Mouse (Mus musculus) forelimb bud, embryonic 11.5 days (tissue): ENCODE data around the gene Olfr1394.
"Not testable (repeated sequence)": the region's sequence is repeated elsewhere in the genome, so short reads cannot be mapped to it uniquely, and the experiment has no call there.

Source experiments
- DNase-seq: peaks from one replicate; pipeline ENCODE4 v3.0.0-alpha.2; 2012; ENCODE audit warnings: low read depth, low spot score

Gene Olfr1394

DNA sequence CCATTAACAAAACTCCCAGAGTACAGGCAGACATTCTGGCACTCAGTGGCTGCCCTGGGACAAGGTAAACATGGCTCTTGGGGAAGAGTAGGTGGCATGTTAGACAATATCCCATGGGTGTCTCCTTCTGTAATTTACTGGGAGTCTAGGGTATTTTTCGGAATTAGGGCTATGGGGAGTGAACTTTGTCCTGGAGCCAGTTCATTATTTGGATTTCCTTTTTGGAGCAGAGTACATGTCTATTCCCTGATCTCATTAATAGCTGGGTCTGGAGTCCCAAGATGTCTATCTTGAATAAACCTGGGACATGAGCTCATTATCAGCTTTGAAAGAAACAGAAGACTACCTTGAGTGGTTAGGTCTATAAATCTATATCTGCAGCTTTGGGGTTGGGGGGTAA is at the start of gene Olfr1394:
Gene Olfr1394 (plus strand): TSS at position 301 of the 400 bp plus-strand sequence.
- no peak for DNase-seq

DNA sequence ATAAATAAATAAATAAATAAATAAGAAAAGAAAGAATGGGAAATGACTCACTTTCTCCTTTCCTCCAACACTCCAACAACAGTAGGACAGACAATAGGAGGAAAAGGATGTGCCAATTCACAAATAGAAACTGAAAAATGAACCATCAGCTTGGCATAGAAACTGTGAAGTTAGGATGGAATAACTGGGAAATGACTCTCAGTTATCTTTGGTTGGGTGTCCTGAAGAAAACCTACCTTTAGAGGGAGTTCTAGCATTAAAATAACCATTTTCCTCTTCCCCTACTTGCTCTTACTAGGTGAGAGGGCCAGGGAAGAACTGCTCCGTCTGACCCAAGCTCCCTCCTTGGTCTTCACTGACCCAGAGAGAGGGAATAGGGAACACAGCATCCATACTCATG is 48.4 kb upstream of the Olfr1394 start:
- no peak for DNase-seq

DNA sequence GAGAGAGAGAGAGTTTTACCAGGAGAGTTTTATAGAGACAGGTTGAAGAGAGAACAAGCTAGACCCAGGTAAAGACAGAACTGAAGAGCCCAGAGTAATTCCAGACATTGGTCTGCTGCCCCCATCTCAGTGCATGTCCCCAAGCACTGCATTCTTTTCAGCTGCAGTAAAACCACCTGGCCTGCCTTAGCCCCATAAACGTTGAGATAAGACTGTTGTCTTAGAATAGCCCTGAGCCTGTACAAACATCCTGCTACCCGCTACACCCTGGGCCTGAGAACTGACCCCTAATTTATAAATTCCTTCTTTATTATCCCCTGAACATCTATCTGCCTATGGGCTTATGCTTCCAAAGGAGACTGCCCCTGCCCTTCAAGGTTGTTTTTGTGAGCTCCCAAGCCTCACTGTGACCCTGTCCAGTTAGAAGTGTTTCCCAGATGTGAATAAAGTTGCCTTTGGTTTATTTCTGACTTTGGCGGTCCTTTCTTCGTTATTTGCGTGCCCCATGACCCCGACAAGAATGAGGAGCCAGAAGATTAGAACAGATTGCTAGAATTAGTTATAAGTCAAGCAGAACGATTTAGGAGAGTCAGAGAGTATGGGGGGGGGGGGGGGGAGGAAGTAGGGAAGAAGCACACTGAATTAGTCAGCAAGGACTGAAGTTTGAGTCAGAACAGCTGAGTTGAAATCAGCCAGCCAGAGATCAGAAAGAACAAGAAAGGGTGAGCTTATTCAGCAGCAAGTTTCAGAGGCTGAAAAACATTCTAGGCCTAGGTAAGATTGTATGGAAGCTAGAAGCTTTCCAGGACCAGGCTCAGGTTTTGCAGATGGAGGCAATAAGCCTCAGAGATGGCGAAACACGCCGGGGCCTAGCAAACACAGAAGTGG is 46.3 kb upstream of the Olfr1394 start:
- DNase-seq: no peak

DNA sequence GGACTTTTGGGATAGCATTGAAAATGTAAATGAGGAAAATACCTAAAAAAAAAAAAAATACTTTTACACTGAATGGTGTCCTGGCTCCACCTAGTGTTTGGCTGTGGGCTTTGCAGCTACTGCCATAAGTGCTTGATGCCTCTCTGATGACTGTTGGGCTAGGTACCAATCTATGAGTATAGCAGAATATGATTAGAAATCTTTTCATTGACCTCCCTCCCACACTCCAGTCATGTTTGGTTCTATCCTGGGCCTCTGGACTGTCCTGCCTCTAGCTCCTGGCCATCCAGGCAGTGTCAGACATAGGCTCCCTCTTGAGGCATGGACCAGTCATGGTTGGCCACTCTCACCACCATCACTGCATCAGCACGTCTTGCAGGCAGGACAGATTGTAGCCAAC is 45.3 kb upstream of the Olfr1394 start:
- DNase-seq: peak; percentile 30

DNA sequence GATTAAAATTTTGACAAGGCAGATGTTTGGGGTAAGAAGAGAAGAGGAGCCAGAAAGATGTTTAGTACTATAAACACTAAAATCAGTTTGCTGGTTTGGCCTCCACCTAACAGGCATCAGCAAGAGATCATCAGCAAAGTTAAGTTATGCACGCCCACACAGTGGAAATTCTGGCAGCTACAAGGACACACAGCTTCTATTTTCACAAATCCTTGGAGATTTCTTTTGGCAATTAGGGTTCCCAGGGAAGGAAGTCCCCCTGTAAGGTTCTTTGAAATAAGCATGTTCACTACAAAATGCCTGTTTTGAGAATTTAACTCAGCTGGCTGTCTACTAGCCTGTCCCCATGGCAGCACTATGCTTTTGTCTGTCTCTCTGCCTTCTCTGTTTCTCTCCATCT is 43.2 kb upstream of the Olfr1394 start:
- no peak for DNase-seq

DNA sequence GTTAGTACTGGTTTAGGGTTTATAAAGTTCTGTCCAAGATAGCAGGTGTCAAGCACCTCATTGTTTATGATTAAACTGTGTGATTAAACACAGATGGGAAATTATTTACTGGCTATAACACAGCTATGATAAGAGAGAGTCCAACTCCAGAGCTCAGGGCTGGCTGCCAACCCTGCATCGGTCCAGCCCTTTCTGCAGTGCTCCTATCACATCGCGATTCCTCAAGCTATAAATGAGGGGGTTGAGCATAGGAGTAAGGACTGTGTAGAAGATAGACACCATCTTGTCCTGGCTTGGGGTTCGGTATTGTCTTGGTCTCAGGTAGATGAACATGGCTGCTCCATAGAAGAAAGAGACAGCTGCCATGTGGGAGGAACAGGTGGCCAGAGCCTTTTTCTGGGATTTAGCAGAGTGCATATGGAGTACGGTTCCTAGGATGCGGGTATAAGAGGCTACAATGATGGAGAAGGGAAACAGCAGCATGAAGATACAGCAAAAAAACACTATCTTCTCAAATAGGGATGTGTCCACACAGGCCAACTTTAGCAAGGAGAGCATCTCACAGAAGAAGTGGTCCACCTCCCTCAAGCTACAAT is 41.5 kb upstream of the Olfr1394 start:
- DNase-seq: no peak

DNA sequence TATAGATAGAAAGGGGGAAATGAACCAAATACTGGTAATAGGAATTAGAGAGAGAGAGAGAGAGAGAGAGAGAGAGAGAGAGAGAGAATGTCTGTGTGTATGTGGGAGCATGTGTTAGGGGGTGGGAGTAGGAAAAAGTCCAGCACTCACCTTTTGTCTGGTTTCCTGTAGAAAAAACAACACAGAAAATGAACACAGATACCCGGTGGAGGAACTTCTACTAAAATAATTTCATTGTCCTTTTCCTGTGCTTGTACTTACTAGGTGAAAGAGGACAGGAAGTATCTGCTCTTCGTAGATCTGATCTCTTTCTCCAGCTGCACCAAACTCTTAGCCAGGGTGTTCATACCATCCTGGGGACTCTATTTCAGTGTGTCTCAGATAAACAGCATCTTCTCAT is 40.0 kb upstream of the Olfr1394 start:
- no peak for DNase-seq

DNA sequence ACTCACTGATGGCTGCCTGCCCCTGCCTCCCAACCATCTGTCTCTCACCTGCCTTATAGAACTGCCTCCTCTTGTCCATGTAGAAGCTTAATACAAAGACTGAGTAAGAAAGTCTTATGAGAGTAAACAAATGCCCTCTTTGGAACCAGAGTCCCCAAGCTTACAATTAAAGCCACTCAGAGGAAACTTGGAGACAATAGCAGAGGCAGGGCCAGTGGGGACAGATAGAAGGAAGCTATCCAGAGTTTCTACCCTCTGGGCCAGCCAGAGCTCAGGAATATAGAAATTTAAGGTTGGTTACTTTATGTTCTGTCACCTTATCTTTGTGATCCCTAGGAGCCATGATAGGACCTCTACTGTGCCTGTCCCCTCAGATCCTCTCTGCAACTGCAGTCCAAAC is 39.4 kb upstream of the Olfr1394 start, which contains the start of gene Olfr1396:
Gene Olfr1396 (minus strand): TSS at position 101 of the 400 bp plus-strand sequence.
- no peak for DNase-seq

DNA sequence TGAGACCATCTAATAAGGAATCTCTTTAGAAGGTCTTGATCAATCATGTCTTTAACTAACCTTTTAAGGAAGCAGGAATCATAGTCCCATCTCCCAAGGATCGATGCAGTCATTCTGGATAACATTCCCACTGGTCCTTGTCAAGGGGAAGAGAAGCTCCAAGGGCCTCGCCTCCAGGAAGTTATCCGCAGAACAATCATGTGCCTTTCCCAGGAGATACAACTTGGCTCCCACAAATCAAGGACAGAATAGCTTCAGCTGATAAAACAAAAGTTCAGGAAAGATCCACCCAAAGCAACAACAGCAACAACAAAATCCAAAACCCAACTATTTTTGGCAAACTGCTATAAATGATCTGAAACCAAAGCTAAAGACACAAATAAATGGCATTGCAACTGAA is 34.5 kb upstream of the Olfr1394 start:
- no peak for DNase-seq

DNA sequence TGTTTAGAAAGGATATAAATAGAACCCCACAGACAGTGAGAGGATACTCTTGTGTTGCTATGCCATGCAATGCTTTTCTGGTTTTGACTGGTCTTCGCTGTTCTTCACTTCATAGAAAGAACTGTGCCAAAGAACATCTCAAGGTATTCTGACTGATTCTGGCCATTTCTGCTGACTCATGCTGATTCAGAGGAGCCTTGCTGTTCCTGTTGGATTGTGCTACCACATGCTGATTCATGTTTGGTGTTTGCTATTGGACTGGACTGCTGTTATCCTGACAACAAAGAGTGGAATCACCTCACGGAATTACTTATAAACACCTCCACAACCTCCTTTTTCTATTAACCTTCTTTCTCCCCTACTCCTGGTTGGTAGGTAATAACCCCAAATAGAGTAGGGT is 30.0 kb upstream of the Olfr1394 start:
- no peak for DNase-seq

DNA sequence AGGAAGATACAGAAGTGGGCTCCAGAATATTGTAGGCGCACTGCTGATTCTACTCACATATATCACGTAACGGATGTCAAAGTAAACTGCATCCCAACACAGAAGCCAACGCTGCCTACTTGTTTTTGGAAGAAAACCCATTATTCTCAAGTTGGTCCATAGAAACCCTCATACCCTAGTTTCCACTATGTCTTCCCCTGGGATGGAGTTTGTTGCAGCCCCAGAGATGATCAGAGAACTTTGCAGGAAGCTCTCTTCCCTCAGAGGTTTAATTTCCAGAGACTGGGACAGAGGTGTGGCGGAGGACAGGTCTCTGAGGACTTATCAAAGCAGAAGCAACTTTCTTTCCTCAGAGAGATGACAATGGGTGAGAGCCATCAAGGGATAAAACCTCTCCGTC is 12.2 kb upstream of the Olfr1394 start, which contains the start of gene Olfr1395:
Gene Olfr1395 (plus strand): TSS at position 301 of the 400 bp plus-strand sequence.
- DNase-seq: no peak

DNA sequence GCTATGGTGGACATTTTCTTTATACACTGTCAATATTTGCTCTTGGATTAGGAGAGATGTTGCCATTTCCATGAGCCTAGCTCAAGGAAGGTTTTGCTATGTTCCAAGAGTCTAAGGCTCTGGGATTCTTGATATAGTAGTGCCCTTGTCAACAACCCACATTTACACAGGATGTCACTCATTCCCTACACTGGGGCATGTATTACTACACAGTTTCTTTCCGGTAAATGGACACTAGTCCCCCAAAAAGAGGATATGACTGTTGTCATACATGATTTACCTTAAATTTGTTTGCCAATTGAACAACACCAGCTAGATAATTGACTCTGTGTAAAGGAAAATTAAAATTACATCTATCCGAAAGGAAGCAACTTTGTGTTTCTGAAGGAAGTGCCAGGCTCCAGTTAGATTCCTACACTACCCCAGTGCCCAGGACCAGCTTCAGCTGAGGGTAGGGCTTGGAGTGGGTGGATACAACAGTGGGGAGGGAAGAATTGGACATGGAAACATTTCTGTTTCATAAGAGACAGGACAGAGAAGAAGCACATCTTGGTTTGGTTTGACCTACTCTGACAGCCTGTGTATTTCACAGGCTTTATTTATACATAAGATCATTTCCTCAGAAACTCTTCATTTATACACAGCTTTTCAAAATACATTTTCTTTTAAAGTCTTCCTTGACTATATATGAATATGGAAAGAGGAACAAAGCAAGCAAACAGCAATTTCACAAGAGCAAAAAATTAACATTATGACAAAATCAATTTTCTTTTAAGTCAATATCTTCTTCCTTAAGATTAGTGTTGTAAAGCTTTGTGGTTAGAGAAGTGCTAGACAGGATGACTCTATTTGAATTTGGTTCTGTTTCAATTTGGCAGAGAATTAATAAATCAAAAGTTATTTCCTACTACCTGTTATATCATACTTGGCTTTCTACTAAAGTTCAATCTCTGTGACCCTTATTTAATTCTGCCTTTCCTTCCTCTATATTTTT is 2.9 kb downstream of the Olfr1394 start:
- DNase-seq: no peak

DNA sequence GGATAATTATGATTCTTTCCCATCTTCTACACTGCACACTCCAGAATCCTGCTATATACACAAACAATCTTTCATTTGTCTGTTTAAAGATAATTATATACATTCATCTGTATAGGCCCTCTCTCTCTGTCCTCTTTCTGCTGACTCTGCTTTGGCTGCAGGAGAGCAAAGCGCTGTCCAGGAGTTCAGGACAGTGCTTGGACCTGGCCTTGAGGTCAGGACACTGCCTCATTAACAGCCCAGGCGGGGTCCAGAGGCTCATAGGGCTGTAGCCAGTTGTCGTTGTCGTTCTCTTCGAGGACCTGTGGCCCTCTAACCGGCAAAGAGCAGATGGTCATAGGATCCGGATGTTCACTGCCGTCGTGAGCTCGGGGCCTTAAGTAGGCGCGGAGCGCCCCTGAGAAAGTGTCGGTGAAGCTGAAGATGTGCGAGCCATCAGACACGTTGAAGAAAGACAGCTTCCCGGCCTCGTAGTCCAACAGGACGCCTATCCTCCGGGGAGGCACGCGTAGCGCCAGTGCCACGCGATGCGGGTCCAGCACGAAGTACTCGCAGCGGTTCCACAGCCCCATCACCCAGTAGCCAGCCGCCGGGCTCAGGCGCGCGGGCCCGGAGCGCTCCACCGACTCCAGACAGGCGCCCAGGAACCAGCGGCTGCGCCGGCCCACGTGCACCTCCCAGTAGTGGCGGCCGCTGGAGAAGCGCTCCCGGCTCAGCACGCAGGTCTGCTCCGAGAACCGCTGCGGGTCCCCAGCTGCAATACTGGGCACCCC is 14.8 kb downstream of the Olfr1394 start:
- DNase-seq: peak; percentile 17

DNA sequence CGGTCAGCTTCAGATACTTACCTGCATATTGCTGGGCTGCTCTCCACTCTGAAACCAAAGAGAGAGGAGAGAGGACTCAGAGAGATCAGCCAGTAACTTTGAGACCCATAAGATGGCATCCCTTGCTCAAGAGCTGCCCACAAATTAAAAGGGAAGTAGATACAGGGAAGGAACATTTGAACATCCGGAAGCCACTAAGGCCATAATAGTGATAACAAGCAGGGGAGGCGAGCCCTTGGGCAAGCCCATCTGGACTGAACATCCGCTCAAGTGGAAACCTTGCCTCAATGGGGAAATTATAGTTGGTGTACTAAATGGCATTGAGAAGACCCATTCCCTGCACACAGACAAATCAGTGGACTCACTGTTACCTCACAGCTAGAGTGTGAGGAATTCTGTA is 16.4 kb downstream of the Olfr1394 start:
- DNase-seq: no peak

DNA sequence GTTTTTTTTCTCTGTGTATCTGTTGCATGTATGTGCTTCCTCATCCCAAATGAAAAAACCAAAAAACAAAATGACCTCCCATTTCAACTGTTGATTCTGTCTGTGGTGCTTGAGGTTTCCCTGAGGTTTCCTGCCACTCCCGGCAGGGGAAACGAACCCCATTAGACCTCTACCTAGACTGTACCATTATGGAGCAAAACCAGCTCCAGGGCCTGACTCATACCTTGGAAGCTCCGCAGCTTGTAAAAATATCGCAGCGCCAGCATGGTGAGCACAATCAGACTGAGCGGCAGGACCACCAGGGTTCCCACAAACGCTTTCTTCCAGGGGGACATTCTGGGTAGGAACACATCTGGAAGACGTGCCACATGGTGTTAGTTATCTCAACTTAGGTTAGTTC is 21.2 kb downstream of the Olfr1394 start:
- no peak for DNase-seq

DNA sequence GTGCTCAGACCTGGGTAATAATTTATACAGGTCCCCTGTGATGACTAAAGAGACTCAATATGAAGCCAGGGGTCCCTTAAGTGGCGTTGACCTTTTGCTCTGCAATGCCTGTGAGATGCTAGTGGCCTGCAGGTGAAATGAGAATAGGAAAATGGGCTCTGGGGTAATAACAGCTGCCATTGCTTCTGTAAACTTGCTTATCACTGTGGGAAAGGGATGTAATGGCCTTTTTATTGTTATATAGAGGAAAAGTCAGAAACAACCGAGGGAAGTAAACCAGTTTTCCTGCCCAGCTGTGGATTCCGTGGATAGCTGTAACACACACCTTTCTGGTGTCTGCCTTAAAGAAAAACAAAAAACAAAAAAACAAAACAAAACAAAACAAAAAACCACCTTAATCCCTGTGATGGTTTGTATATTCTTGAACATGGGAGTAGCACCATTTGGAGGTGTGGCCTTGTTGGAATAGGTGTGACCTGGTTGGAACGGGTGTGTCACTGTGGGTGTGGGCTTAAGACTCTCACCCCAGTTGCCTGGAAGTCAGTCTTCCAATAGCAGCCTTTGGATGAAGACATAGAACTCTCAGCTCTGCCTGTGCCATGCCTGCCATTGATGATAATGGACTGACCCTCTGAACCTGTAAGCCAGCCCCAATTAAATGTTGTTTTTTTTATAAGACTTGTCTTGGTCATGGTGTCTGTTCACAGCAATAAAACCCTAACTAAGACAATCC is 22.0 kb downstream of the Olfr1394 start:
- DNase-seq: not testable (repeated sequence)

DNA sequence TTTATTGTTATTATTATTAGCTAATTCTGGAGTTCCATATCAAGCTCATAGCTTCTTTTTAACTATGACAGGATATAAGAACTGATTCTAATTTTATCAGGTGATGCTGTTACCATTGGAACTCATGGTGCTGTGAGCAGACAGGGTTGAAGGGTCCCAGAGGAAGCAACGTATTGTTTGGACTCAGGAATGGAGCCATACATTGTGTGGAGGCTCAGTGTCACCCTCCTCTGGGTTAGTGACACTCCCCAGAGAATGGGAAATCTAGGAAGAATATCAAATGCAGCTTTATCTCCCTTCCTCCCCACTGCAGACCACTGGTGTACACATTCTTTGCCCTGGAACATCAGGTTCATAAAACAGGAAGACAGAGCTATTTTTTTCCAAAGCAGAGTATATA is 29.0 kb downstream of the Olfr1394 start:
- DNase-seq: no peak

DNA sequence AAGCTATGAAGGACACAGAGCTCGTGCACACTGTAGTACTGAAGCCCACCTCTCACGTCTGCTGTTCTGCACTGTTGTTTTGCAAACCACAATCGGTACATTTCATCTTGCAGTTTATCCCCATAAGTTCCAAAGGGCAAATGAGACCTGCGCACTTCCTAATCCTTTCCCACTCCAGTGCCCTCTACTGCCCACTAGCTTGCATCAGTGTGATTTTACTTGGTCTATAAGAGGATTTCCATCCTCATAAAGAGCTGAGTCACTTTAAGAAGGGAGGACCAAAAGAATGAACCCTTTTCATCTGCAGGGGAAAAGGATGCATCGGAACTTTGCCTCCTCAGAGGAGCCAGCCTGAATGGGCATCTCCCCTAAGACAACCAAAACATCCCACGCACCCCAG is 32.3 kb downstream of the Olfr1394 start:
- no peak for DNase-seq

DNA sequence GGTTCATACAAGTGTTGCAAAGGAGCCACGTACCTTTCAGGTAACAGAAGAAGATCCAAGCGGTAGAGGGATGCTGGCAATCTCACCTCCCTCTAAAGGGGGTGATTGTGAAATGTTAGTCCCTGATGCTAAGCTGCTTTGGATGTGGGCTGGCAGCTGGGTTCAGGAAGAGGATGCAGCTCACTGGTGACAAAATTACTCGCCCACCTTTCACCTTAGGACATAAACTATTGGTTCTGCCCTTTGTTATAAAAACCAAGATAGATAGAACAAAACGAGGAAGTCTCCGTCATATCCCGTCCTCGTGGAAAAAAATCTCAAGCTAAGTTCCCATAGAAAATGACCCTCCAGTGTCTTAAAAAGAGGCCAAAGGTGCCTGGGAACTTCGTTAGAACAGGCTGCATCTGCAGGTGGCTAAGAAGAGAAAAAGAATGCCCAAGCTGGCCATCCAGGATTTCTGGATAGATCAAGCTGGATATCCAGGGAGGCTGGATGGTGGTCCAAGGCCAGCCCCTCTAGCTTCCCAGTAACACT is 32.8 kb downstream of the Olfr1394 start, which contains the start of gene Btnl9:
Gene Btnl9 (minus strand): TSS at position 205 of the 534 bp plus-strand sequence.
- no peak for DNase-seq

DNA sequence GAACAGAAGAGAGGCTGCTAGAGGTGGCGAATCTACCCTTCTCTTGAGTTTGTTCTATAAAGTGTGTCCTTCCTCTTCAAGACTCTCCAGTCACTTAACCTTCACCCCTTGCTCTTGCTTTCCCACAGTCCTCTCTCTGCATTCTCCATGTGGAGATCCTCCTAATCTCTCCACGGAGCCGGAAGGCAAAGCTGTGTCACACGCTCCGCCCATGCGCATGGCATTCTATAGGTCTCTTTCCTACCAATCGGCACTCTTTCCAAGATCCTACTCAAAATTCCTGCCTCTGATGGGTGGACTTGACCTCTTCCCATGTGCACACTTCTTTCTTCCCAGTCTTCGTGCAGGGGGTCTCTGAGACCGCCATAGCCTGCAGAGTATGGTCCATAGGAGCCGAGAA is 33.5 kb downstream of the Olfr1394 start:
- DNase-seq: no peak
